Mouse (Mus musculus) neural tube, embryonic 14.5 days (tissue): Measurements from ENCODE around the gene Nectin3. TPM values are rescaled to one million over a fixed set of nuclear protein-coding genes. Genes with fewer than 3 reads are reported as not detected.
"Not testable (repeated sequence)": the region's sequence is repeated elsewhere in the genome, so short reads cannot be mapped to it uniquely, and the experiment has no call there.

Experiments
- ATAC-seq: fragments of 200-750 bp; cut with Nextera tagmentation; 2 replicates; pipeline ENCODE4 v1.8.0; 2017; ENCODE audit warnings: low read depth, mild to moderate bottlenecking, moderate TSS enrichment, moderate library complexity
- H3K27ac ChIP-seq: fragments of 300-500 bp; sonication (generic); 2 replicates; pipeline ENCODE4 v1.5.1; 2014; ENCODE audit warnings: low read depth, mild to moderate bottlenecking, control low read depth, low read length, moderate library complexity, mixed read lengths
- H3K27me3 ChIP-seq: fragments of 300-500 bp; sonication (generic); 2 replicates; pipeline ENCODE4 v1.6.1; 2014; ENCODE audit warnings: low read length; ENCODE audit not compliant: control insufficient read depth, insufficient read depth
- H3K36me3 ChIP-seq: fragments of 300-500 bp; sonication (generic); 2 replicates; pipeline ENCODE4 v1.6.1; 2014; ENCODE audit warnings: low read length, mixed read lengths; ENCODE audit not compliant: control insufficient read depth, insufficient read depth
- H3K4me1 ChIP-seq: fragments of 300-500 bp; sonication (generic); 2 replicates; pipeline ENCODE4 v1.6.1; 2014; ENCODE audit warnings: low read length; ENCODE audit not compliant: control insufficient read depth, insufficient read depth
- H3K4me2 ChIP-seq: fragments of 300-500 bp; sonication (generic); 2 replicates; pipeline ENCODE4 v1.6.1; 2014; ENCODE audit warnings: mild to moderate bottlenecking, low read depth, low read length, control low read depth
- H3K4me3 ChIP-seq: fragments of 300-500 bp; sonication (generic); 2 replicates; pipeline ENCODE4 v1.5.1; 2014; ENCODE audit warnings: low read depth, low read length, control low read depth, mixed read lengths
- H3K9ac ChIP-seq: fragments of 300-500 bp; sonication (generic); replicated peaks from 2 replicates; pipeline ENCODE4 v1.6.1; 2014; ENCODE audit warnings: low read depth, mild to moderate bottlenecking, control low read depth, low read length, mixed read lengths
- H3K9me3 ChIP-seq: fragments of 300-500 bp; sonication (generic); 2 replicates; pipeline ENCODE4 v1.6.1; 2016; ENCODE audit warnings: low read length; ENCODE audit not compliant: control insufficient read depth
- WGBS: fragments of 180-500 bp; shearing (Covaris S2); extraction: QIAGEN DNeasy Blood & Tissue Kit; methylation state at CpG from one replicate; pipeline ENCODE4 v1.1.7; 2014; 5-methylcytosine and 5-hydroxymethylcytosine counted together
- polyA plus RNA-seq: library from polyadenylated mRNA; unstranded; fragments of >200 nt; fragmentation: Nextera tagmentation; extraction: Ambion mirVana; gene quantifications from 2 replicates; pipeline ENCODE4 v1.2.1, GENCODE M21; 2014

Nectin3 gene
- polyA plus RNA-seq, 1 experiment from 2014 or later, result 29.5 TPM

DNA sequence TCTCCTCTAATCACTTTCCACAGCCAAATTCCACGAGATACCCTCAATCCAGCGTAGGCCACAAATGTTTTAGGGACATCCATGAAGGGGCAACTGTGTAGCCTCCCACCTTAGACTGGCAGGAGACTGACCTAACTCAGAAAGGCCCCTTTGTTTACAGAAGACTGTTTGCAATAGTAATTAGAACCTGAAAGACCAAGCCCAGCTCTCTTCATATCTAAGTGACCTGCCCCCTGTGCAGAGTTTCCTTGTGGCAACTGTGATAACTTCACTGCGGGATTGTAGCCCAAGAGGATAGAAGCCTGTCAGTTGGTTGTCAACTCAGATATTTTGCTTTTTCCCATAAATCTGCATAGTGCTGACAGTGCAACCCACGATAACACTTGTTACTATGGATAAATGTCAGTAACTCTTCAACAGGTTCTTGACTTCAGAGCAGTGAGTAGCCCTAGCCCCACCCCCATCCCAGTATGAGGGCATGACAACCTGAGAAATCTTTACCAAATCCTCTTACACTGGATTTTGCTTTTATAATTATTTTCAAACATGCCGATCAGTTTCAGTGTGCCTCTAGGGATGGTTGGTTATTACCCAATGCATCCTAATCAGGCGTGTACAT is 108.8 kb downstream of the Nectin3 start:
- Histone ChIP-seq H3K27ac (no peak overlapping the region), H3K27me3 (no peaks in the 10 kb centered on the region), H3K4me1 (peaks cover 5% of the 10 kb centered on the region; the same call in 1 of the 2 replicates), H3K9ac (no peak overlapping the region), H3K4me2 (no peak overlapping the region), H3K4me3 (no peak overlapping the region), H3K36me3 (no peaks in the 10 kb centered on the region), H3K9me3 (no peaks in the 10 kb centered on the region)
- peak; percentile 36; the same call in 1 of the 2 replicates for ATAC-seq
- 55% methylated on average over 6 of the region's 6 CpGs for WGBS

DNA sequence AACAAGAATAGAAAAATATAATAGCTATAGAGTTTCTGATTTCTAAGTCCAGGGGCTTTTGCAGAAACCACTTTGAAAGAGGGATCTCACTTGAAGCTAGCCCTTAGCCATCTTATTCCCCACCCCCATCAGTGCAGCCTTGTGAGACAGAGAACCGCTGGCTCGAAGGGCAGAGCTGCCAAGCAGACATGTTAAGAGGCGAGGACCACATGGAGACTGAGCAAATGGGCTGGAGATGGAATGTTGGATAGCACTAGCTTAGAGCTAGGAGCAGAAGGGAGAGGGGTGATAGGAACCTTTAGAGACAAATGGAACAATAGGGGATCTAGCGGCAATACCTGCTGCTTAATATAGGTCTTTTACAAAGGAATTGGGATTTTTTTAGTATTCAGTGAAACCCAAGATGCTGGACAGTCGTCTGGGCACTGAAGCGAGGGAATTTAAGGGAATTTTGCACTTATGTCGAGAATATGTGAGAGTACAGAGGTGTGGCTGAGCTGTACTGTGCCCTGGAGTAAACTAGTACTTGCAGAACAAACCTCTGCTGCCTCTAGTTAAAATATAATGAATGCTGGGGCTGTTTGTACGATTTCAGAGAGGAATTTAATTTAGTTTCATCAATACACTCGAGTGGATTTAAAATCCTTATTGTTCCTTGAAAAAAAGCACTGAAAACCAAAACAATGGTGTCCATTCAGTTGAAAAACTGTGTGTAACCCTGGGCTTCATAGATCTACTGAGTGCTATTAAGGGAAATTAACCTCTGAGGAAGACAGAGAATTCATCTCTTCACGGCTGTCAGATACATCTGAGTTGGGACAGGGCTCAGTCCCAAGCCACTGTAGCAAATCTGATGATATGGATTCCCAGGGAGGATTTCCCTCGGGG is 109.6 kb downstream of the Nectin3 start:
- H3K9ac ChIP-seq, result no peak overlapping the region
- H3K4me1 ChIP-seq, result peaks cover 5% of the 10 kb centered on the region; the same call in 1 of the 2 replicates
- H3K4me3 ChIP-seq, result no peak overlapping the region
- 44% methylated on average over 11 of the region's 11 CpGs for WGBS
- H3K27ac ChIP-seq, result no peak overlapping the region
- H3K36me3 ChIP-seq, result no peaks in the 10 kb centered on the region
- no peaks in the 10 kb centered on the region for H3K9me3 ChIP-seq
- ATAC-seq, result no peak
- H3K4me2 ChIP-seq, result no peak overlapping the region
- H3K27me3 ChIP-seq, result no peaks in the 10 kb centered on the region

DNA sequence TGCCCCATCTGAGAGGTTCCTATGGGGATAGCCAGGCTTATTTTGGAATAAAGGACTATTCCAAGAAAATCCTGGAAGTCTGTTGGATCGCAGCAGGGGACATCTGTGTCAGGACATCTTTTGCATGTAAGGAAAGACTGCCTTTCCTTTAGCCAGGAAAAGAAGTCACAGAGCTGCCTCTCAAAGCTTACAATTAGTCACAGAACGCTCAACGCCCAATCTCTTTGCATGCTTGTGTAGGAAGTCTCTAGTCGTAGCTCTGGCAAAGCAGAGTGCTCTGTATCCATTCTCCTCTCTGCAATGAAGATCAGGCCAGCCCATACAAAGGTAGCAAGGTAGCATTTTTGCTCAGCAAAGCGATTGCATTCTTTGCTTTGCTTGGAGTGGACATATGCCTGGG is 114.0 kb downstream of the Nectin3 start:
- Histone ChIP-seq H3K27me3 (no peaks in the 10 kb centered on the region), H3K4me1 (peaks cover 5% of the 10 kb centered on the region; the same call in 1 of the 2 replicates), H3K4me3 (no peak overlapping the region), H3K4me2 (no peak overlapping the region), H3K27ac (no peak overlapping the region), H3K9ac (no peak overlapping the region), H3K9me3 (no peaks in the 10 kb centered on the region), H3K36me3 (no peaks in the 10 kb centered on the region)
- 85% methylated on average over 5 of the region's 5 CpGs for WGBS
- no peak for ATAC-seq

DNA sequence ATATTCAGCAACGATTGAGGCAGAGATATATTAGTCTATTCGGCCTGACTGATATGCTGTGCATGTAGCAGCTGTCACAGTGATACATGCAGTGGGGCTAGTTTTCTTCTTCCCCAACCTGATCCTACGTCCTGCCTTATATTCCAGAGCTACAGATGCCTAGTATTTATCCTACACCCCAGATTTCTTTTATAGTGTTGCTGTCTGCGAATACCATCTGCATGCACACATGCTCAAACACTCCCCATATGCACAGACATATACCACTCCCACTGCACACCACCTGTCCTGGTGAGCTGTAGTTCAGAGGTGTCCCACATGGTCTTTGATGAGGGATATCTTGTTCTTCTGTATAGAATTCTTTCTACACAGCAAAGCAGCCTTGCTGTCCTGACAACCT is 115.0 kb downstream of the Nectin3 start:
- no peak overlapping the region for H3K27ac ChIP-seq
- no peaks in the 10 kb centered on the region for H3K4me1 ChIP-seq
- H3K9me3 ChIP-seq, result no peaks in the 10 kb centered on the region
- no peak overlapping the region for H3K9ac ChIP-seq
- no peaks in the 10 kb centered on the region for H3K27me3 ChIP-seq
- H3K4me2 ChIP-seq, result no peak overlapping the region
- 83% methylated on average over 4 of the region's 4 CpGs for WGBS
- H3K36me3 ChIP-seq, result no peaks in the 10 kb centered on the region
- no peak overlapping the region for H3K4me3 ChIP-seq
- no peak for ATAC-seq

DNA sequence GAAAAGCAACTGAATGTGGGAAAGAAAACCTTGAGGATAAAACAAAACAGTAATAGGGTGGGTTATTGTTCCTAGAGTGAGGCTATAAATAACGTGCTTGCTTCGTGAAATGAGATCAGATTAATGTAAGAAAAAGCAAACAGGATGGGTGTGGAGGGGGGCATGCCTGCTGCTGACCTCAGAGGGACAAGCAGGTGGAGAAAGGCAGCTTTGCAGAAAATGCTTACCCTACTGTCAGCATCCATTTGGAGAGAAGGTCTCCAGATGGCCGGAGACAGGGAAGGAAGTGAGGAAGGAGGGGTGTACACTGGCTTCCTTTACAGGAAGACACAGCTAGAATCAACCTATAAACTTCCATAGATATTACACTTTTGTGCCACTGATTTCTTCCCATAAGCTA is 121.8 kb downstream of the Nectin3 start:
- H3K4me3 ChIP-seq, result no peak overlapping the region
- no peak for ATAC-seq
- no peaks in the 10 kb centered on the region for H3K36me3 ChIP-seq
- no peaks in the 10 kb centered on the region for H3K9me3 ChIP-seq
- no peak overlapping the region for H3K4me2 ChIP-seq
- H3K27ac ChIP-seq, result no peak overlapping the region
- 74% methylated on average over 3 of the region's 3 CpGs for WGBS
- H3K4me1 ChIP-seq, result no peaks in the 10 kb centered on the region
- no peak overlapping the region for H3K9ac ChIP-seq
- H3K27me3 ChIP-seq, result no peaks in the 10 kb centered on the region

DNA sequence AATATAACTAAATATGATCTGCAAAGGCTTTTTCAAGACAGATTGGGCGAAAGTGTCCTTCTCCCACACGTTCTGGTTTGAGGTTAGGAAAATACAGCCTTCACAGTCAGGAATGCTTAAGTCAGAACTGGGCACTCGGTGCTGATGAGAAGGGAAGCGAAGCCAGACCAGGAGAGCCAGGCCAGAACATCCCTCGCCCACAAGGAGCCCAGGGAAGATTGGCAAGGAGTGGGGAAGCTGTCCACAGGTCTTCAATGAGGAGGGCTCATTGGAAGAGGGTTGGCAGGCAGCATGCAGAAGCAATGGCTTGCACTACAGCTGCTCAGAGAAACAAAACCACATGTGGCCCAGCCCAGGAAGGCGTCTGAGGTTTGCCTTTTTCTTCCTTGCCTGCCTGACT is 136.3 kb downstream of the Nectin3 start:
- Histone ChIP-seq H3K4me3 (no peak overlapping the region), H3K27ac (no peak overlapping the region), H3K9me3 (no peaks in the 10 kb centered on the region), H3K9ac (no peak overlapping the region), H3K4me1 (no peaks in the 10 kb centered on the region), H3K4me2 (no peak overlapping the region), H3K36me3 (no peaks in the 10 kb centered on the region), H3K27me3 (no peaks in the 10 kb centered on the region)
- 75% methylated on average over 6 of the region's 6 CpGs for WGBS
- no peak for ATAC-seq

DNA sequence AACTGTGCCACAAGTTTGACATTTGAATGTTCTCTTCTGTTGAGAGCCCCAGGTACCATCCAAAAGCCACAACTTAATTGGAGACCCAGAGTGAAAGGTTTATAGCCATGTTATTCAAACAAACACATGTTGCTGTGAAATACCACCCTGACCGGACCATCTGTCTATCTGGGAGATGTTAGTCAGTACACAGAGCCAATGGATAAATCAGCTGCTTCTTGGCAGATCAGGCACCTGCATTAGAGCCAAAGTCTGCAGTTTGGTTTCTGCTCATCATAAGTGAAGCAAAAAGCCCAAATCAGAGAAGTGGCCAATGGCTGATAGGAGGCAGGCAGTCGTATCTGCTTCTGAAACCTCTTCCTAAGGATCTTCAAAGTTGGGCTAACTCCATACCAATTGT is 140.7 kb downstream of the Nectin3 start:
- 86% methylated on average over 2 of the region's 2 CpGs for WGBS
- not testable (repeated sequence) for H3K36me3 ChIP-seq, ATAC-seq

DNA sequence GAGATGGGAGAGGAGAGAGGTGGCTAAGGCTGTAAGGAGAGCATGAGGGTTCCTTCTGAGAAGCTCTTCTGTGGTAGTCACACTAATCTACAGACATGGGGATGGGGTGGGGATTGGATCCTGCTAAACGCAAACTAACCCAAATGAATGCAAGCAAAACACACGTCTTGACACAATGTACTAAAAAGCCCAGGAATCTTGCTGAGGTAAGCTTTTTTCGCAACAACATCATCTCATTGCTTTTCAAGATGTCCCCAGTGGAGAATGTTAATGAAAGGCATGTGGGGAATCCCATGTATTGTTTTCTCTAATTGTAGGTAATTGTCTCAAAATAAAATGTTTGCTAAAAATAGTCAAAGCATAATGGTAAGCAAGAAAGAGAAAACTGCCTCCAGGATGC is 141.7 kb downstream of the Nectin3 start:
- Histone ChIP-seq H3K4me1 (no peaks in the 10 kb centered on the region), H3K9me3 (no peaks in the 10 kb centered on the region), H3K36me3 (no peaks in the 10 kb centered on the region), H3K27ac (no peak overlapping the region), H3K4me2 (no peak overlapping the region), H3K9ac (no peak overlapping the region), H3K27me3 (no peaks in the 10 kb centered on the region), H3K4me3 (no peak overlapping the region)
- no peak for ATAC-seq
- WGBS, result 59% methylated on average over 3 of the region's 3 CpGs

More for the DNA sequence above, 140.7 kb downstream of the Nectin3 start:
- not testable (repeated sequence) for H3K4me2 ChIP-seq, H3K27ac ChIP-seq, H3K4me1 ChIP-seq, H3K4me3 ChIP-seq, H3K27me3 ChIP-seq, H3K9me3 ChIP-seq, H3K9ac ChIP-seq
